Mouse (Mus musculus): ENCODE data around the gene Col16a1. TPM values are rescaled to one million over a fixed set of nuclear protein-coding genes. Genes with fewer than 3 reads are reported as not detected.

Col16a1 gene
- total and polyA plus RNA-seq, 2 experiments from 2014 or later, result 7.5 to 29.7 TPM

DNA sequence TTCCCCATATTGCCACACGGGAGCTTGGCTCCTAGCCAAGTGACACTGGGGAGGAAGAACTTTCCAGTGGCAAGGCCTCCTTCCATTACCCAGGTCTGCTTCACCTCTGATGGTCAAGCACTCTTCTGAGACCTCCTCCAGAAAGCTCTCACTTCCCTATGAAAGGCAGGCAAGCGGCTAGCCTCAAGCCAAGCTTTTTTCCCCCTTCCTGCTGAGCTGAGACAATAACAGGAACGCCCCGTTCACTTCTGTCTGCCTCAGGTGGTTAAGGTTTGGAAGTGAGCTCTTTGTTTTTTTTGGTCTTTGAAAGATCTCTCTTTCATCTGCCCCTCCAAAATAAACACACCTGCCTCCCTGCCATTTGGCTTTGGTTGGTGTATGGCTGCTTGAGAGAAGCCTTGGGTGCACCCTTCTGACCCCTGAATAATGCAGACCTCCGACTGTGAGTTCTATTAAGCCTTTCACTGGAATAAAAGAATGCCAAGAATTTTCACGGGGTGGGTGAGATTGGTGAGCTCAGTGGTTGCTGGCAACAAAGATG is 54.5 kb downstream of the Col16a1 start, which contains the start of gene Pef1:
Pef1 (plus strand) TSS at position 448 of the 541 bp plus-strand sequence.
- Histone ChIP-seq H3K36me3 (ENCODE audit: insufficient read depth) (no peaks in the 10 kb centered on the region), H3K4me1 (ENCODE audit: insufficient read depth) (peaks cover 4% of the 10 kb centered on the region; the same call in 1 of the 2 replicates), H3K4me2 (ENCODE audit: low read depth) (no peak within 1 kb of the TSS), H3K27ac (ENCODE audit: low read depth, low read length) (no peak within 1 kb of the TSS), H3K27me3 (ENCODE audit: insufficient read depth, low read length) (no peaks in the 10 kb centered on the region), H3K9me3 (ENCODE audit: low read length) (no peaks in the 10 kb centered on the region), H3K4me3 (ENCODE audit: low read depth, low read length) (no peak within 1 kb of the TSS), H3K9ac (no peak within 1 kb of the TSS)
- TF ChIP-seq CTCF (IDR thresholded peaks at IDR 0.05; ENCODE audit: low read depth), result no peak
- ATAC-seq (no peak), DNase-seq (no peak)
- 5% methylated on average over 6 of the region's 6 CpGs for WGBS

DNA sequence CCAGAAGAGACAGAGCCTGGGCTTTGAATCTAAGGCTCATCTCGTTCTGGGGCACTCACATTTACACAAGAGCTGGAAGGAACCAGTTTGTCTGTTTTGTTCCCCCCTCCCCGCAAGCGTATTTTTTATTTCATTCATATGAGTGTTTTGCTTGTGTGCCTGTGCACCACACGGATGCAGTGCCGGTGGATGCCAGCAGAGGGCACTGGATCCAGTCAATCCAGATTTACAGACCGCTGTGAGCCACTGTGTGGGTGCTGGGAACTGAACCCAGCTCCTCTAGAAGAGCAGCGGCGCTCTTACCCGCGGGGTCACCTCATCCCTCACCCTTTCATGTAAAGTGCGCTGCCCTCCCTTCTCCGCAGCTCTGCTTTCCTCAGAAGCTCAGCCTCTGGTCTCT is 56.0 kb downstream of the Col16a1 start:
- no peak for ATAC-seq
- WGBS, result 83% methylated on average over 12 of the region's 12 CpGs

DNA sequence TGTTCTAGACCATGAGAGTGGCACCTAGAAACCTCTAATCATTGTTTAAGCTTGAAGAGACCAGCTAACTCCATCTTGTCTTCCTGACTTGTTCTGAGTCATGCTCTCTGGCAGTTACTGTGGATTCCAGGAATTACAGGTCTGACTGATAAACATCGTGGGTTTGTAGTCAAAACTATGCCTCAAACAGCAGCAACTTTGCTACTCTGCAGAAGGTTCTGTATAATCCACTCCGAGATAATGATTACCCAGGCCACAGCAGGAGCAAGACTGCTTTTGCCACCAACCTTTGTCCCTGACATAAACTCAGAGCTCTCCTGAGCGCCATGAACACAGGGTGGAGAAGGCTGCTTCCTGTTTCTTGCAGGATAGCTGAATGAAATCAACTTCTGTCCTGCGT is 56.9 kb downstream of the Col16a1 start:
- H3K27me3 ChIP-seq (ENCODE audit: insufficient read depth, low read length), result no peaks in the 10 kb centered on the region
- H3K36me3 ChIP-seq (ENCODE audit: insufficient read depth), result no peaks in the 10 kb centered on the region
- H3K27ac ChIP-seq (ENCODE audit: low read depth, low read length), result no peak overlapping the region
- 86% methylated on average over 4 of the region's 4 CpGs for WGBS
- no peak for TF ChIP-seq CTCF (IDR thresholded peaks at IDR 0.05; ENCODE audit: low read depth)
- no peak overlapping the region for H3K4me3 ChIP-seq (ENCODE audit: low read depth, low read length)
- ATAC-seq (no peak), DNase-seq (no peak)
- no peak overlapping the region for H3K4me2 ChIP-seq (ENCODE audit: low read depth)
- H3K9me3 ChIP-seq (ENCODE audit: low read length), result no peaks in the 10 kb centered on the region
- peaks cover 4% of the 10 kb centered on the region; the same call in 1 of the 2 replicates for H3K4me1 ChIP-seq (ENCODE audit: insufficient read depth)
- no peak overlapping the region for H3K9ac ChIP-seq

More for the DNA sequence above, 56.0 kb downstream of the Col16a1 start:
- no peak overlapping the region for H3K9ac ChIP-seq
- no peak overlapping the region for H3K4me3 ChIP-seq (ENCODE audit: low read depth, low read length)
- peaks cover 4% of the 10 kb centered on the region; the same call in 1 of the 2 replicates for H3K4me1 ChIP-seq (ENCODE audit: insufficient read depth)
- no peaks in the 10 kb centered on the region for H3K9me3 ChIP-seq (ENCODE audit: low read length)
- no peaks in the 10 kb centered on the region for H3K27me3 ChIP-seq (ENCODE audit: insufficient read depth, low read length)
- no peak overlapping the region for H3K27ac ChIP-seq (ENCODE audit: low read depth, low read length)
- H3K36me3 ChIP-seq (ENCODE audit: insufficient read depth), result no peaks in the 10 kb centered on the region
- DNase-seq, result no peak
- H3K4me2 ChIP-seq (ENCODE audit: low read depth), result no peak overlapping the region
- TF ChIP-seq CTCF (IDR thresholded peaks at IDR 0.05; ENCODE audit: low read depth), result peak; percentile 30

DNA sequence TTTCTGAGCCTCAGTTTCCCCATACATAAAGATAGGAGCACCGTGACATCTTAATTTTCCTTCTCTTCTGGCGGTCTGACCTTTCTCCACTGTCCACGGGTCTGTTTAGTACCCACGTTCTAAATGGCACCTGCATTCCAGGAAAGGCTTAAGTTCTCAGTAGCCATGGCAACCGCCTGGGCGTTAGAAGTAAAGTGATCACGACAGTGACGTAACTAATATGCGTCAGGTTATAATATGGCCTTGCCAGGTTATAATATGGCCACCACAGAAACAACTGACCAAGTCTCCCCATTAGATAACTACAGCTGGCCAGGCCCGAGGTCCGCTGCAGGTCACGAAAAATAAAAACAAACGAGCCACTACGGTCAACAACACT is 59.4 kb downstream of the Col16a1 start:
- 0 out of 2 replicates have a peak overlapping the region, but pooled peaks have one; percentile 67 for H3K9ac ChIP-seq
- ATAC-seq, result peak; percentile 78
- 0 out of 2 replicates have a peak, but pooled peaks cover 2% of the 10 kb centered on the region for H3K4me1 ChIP-seq (ENCODE audit: insufficient read depth)
- 10% methylated on average over 14 of the region's 14 CpGs for WGBS
- H3K27me3 ChIP-seq (ENCODE audit: insufficient read depth, low read length), result no peaks in the 10 kb centered on the region
- no peaks in the 10 kb centered on the region for H3K9me3 ChIP-seq (ENCODE audit: low read length)
- peak overlapping the region; percentile 62 for H3K4me3 ChIP-seq (ENCODE audit: low read depth, low read length)
- peak overlapping the region; percentile 31 for H3K4me2 ChIP-seq (ENCODE audit: low read depth)
- DNase-seq, result no peak
- TF ChIP-seq CTCF (IDR thresholded peaks at IDR 0.05; ENCODE audit: low read depth), result no peak
- H3K27ac ChIP-seq (ENCODE audit: low read depth, low read length), result peak overlapping the region; percentile 69
- H3K36me3 ChIP-seq (ENCODE audit: insufficient read depth), result no peaks in the 10 kb centered on the region

DNA sequence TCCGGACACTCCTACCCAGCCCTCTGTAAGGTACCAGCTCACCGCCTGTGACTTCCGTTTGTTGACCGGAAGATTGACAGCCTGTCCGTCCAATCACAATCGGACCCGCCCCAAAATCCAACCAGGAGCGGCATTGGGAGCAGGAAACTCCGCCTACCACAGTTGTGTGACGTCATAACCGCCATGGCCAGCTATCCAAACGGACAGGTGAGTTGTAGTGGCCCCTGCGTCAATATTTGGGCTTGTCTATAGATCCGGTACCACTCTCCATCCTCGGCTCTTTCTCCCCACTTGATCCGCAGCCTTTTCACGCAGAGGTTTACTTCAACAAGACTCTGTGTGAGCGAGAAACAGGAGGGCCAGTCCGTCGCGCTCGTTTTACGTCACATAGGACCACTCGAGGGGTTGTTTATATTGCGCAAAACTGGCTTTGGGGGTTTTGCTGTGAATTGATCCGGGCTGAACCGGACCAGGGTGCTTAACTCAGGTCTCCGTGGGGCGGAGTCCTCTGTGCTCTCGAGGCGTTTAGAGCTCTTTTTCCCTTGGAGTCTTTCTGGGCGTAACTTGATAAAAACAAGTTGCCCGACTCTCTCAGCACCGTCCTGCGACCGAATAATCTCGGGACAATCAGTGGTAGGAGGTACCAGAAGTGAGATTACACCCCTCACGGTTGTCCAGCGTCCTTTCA is 59.9 kb downstream of the Col16a1 start:
- no peaks in the 10 kb centered on the region for H3K9me3 ChIP-seq (ENCODE audit: low read length)
- DNase-seq, result peak; percentile 100
- peak overlapping the region; percentile 62 for H3K4me3 ChIP-seq (ENCODE audit: low read depth, low read length)
- peak; percentile 98 for ATAC-seq
- peak overlapping the region; percentile 69 for H3K27ac ChIP-seq (ENCODE audit: low read depth, low read length)
- 2% methylated on average over 39 of the region's 39 CpGs for WGBS
- peak overlapping the region; percentile 52 for H3K4me2 ChIP-seq (ENCODE audit: low read depth)
- peak overlapping the region; percentile 67 for H3K9ac ChIP-seq
- no peak for TF ChIP-seq CTCF (IDR thresholded peaks at IDR 0.05; ENCODE audit: low read depth)
- no peaks in the 10 kb centered on the region for H3K36me3 ChIP-seq (ENCODE audit: insufficient read depth)
- no peaks in the 10 kb centered on the region for H3K4me1 ChIP-seq (ENCODE audit: insufficient read depth)
- no peaks in the 10 kb centered on the region for H3K27me3 ChIP-seq (ENCODE audit: insufficient read depth, low read length)

DNA sequence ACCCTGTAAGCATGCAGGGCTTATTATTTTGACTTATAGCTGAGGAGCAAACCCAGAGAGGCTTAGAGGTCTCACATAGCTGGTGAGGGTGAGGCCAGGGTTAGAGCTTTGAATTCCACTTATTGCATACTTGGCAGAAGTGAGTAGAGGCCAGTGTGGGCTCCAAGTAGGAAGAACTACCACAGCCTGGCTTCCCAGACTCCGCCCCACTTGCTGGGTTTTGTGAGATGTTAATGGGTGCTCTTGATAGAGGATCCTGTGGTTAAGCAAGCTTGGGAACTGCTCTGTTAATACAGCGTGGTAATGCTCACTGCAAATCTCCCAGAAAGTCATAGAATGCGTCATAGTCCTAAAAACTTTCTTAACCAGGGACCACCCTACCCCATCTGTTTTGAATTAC is 61.3 kb downstream of the Col16a1 start:
- H3K36me3 ChIP-seq (ENCODE audit: insufficient read depth), result no peaks in the 10 kb centered on the region
- no peak for TF ChIP-seq CTCF (IDR thresholded peaks at IDR 0.05; ENCODE audit: low read depth)
- H3K27me3 ChIP-seq (ENCODE audit: insufficient read depth, low read length), result no peaks in the 10 kb centered on the region
- H3K4me2 ChIP-seq (ENCODE audit: low read depth), result no peak overlapping the region
- H3K9me3 ChIP-seq (ENCODE audit: low read length), result no peaks in the 10 kb centered on the region
- no peak overlapping the region for H3K4me3 ChIP-seq (ENCODE audit: low read depth, low read length)
- WGBS, result 89% methylated on average over 3 of the region's 3 CpGs
- no peak overlapping the region for H3K27ac ChIP-seq (ENCODE audit: low read depth, low read length)
- no peak for DNase-seq
- ATAC-seq, result no peak
- H3K9ac ChIP-seq, result no peak overlapping the region
- H3K4me1 ChIP-seq (ENCODE audit: insufficient read depth), result no peaks in the 10 kb centered on the region

DNA sequence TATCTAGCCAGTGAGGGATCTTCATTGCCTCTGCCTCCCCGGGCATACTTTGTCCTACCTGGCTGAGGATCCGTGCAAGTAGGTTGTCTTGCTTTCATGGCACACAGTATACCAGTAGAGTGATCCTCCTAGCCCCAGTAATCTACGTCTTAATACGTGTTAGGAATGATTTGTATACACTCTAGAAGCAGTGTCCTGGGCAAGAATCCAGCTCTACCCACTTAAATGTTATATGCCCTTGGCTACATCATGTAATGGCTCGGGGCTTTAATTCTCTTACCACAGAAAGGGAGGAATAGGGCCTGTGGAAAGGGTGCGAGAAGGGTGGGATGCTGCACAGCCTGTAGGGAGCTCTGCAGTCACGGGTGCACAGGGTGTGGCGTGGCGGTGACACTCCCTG is 62.0 kb downstream of the Col16a1 start:
- 90% methylated on average over 9 of the region's 9 CpGs for WGBS
- no peak for TF ChIP-seq CTCF (IDR thresholded peaks at IDR 0.05; ENCODE audit: low read depth)
- ATAC-seq (no peak), DNase-seq (no peak)
- Histone ChIP-seq H3K9ac (no peak overlapping the region), H3K4me1 (ENCODE audit: insufficient read depth) (no peaks in the 10 kb centered on the region), H3K9me3 (ENCODE audit: low read length) (no peaks in the 10 kb centered on the region), H3K4me2 (ENCODE audit: low read depth) (no peak overlapping the region), H3K36me3 (ENCODE audit: insufficient read depth) (no peaks in the 10 kb centered on the region), H3K27me3 (ENCODE audit: insufficient read depth, low read length) (no peaks in the 10 kb centered on the region), H3K4me3 (ENCODE audit: low read depth, low read length) (no peak overlapping the region), H3K27ac (ENCODE audit: low read depth, low read length) (no peak overlapping the region)
